Mouse (Mus musculus): ENCODE data around the gene Nrcam. TPM values are rescaled to one million over a fixed set of nuclear protein-coding genes. Genes with fewer than 3 reads are reported as not detected.

The Nrcam gene
- polyA plus RNA-seq, 1 experiment from 2014 or later, result 87.6 TPM

DNA sequence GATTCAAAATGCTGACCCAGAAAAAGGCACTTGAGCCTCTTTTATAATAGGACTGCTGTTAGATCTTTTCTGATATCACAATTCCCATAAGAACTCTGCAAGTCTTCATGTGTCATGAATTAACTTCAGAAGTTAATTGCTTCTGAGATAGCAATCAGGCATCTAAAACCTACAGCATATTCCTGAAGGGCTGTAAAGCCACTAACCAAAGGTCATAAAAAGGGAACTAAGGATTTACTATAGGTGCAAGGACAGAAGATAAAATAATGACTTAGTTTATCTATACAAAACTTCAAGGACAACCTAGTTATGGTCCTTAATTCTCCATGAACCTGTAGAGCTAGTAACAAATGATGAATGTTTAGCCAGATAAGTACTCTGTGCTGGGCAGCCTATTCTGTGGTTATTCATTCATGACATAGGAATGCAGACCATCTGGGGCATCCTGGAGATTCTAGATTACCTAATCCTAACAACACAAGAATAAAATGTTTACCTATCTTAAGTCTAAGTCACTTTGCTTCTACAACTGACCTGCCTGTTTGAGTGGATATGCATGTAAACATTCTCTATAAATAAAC, 310.7 kb downstream of the Nrcam start:
- no peaks in the 10 kb centered on the region for H3K4me1 ChIP-seq (ENCODE audit: control insufficient read depth, insufficient read depth, low read length)
- no peaks in the 10 kb centered on the region for H3K27me3 ChIP-seq (replicated peaks; ENCODE audit: control insufficient read depth, insufficient read depth, low read length)
- no peaks in the 10 kb centered on the region for H3K36me3 ChIP-seq (ENCODE audit: control insufficient read depth, insufficient read depth, low read length)
- no peak overlapping the region for H3K4me3 ChIP-seq (ENCODE audit: low read depth, low read length)
- H3K4me2 ChIP-seq (ENCODE audit: low read length), result no peak overlapping the region
- H3K27ac ChIP-seq (ENCODE audit: low read depth, low read length), result no peak overlapping the region
- H3K9ac ChIP-seq (ENCODE audit: low read length), result no peak overlapping the region
- H3K9me3 ChIP-seq (replicated peaks; ENCODE audit: control insufficient read depth, low read length), result no peaks in the 10 kb centered on the region
- DNase-seq (ENCODE audit: low spot score) (no peak), ATAC-seq (no peak)

GRCm38 (mm10) chr12:44640579-44640978, 311.9 kb downstream of the Nrcam start:
- H3K9me3 ChIP-seq (replicated peaks; ENCODE audit: control insufficient read depth, low read length), result no peaks in the 10 kb centered on the region
- ATAC-seq, result no peak
- no peaks in the 10 kb centered on the region for H3K4me1 ChIP-seq (ENCODE audit: control insufficient read depth, insufficient read depth, low read length)
- 15% methylated on average over 1 of the region's 1 CpGs for WGBS
- no peaks in the 10 kb centered on the region for H3K27me3 ChIP-seq (replicated peaks; ENCODE audit: control insufficient read depth, insufficient read depth, low read length)
- H3K9ac ChIP-seq (ENCODE audit: low read length), result no peak overlapping the region
- H3K36me3 ChIP-seq (ENCODE audit: control insufficient read depth, insufficient read depth, low read length), result no peaks in the 10 kb centered on the region
- no peak for DNase-seq (ENCODE audit: low spot score)
- no peak overlapping the region for H3K27ac ChIP-seq (ENCODE audit: low read depth, low read length)
- no peak overlapping the region for H3K4me2 ChIP-seq (ENCODE audit: low read length)
- H3K4me3 ChIP-seq (ENCODE audit: low read depth, low read length), result no peak overlapping the region

Other genes with a start within 250 kb of the Nrcam start
- 36.3 and 39.2 TPM in 2 replicates for gene Dnajb9, start 118.6 kb upstream of the Nrcam start, polyA plus RNA-seq (2014; fragmentation: Nextera tagmentation; extraction: Ambion mirVana)
- gene Pnpla8, start 107.5 kb upstream of the Nrcam start, polyA plus RNA-seq (2014; fragmentation: Nextera tagmentation; extraction: Ambion mirVana), result 133 and 158 TPM in 2 replicates